Mouse (Mus musculus) myocyte (in vitro differentiated cells): Measurements from ENCODE around the gene Nhlrc3.

Source experiments
- CEBPB ChIP-seq: IDR thresholded peaks from 2 replicates; pipeline ENCODE4 v1.6.1; 2011; ENCODE audit warnings: mild to moderate bottlenecking, moderate library complexity; ENCODE audit not compliant: poor library complexity, insufficient read depth, severe bottlenecking
- E2F4 ChIP-seq: IDR thresholded peaks from one replicate; pipeline ENCODE4 v1.6.1; 2011; ENCODE audit warnings: mild to moderate bottlenecking, control low read depth, moderate library complexity; ENCODE audit not compliant: insufficient read depth

- no peak for TF ChIP-seq CEBPB
- no peak for TF ChIP-seq E2F4
These were observed 8.9 kb upstream of the Nhlrc3 start for GRCm38 (mm10) chr3:53472061-53472460.
